Mouse (Mus musculus) intestine, embryonic 16.5 days (tissue): ENCODE measurements around the gene Nkain4. TPM values are rescaled to one million over a fixed set of nuclear protein-coding genes. Genes with fewer than 3 reads are reported as not detected.

ENCODE experiments used
- ATAC-seq: fragments of 200-750 bp; cut with Nextera tagmentation; 2 replicates; pipeline ENCODE4 v1.8.0; 2017; ENCODE audit warnings: moderate TSS enrichment, moderate library complexity
- H3K27ac ChIP-seq: fragments of 300-500 bp; sonication (generic); 2 replicates; pipeline ENCODE4 v1.5.1; 2014; ENCODE audit warnings: mild to moderate bottlenecking, low read length
- H3K27me3 ChIP-seq: fragments of 300-500 bp; sonication (generic); replicated peaks from 2 replicates; pipeline ENCODE4 v1.6.1; 2014; ENCODE audit warnings: low read length, control low read depth, mixed read lengths; ENCODE audit not compliant: control insufficient read depth, insufficient read depth
- H3K36me3 ChIP-seq: fragments of 300-500 bp; sonication (generic); 2 replicates; pipeline ENCODE4 v1.6.1; 2014; ENCODE audit warnings: low read length, control low read depth; ENCODE audit not compliant: control insufficient read depth, insufficient read depth
- H3K4me1 ChIP-seq: fragments of 300-500 bp; sonication (generic); 2 replicates; pipeline ENCODE4 v1.6.1; 2014; ENCODE audit warnings: low read length, control low read depth, mixed read lengths; ENCODE audit not compliant: control insufficient read depth, insufficient read depth
- H3K4me2 ChIP-seq: fragments of 300-500 bp; sonication (generic); 2 replicates; pipeline ENCODE4 v1.6.1; 2014; ENCODE audit warnings: low read depth, low read length, control low read depth
- H3K4me3 ChIP-seq: fragments of 300-500 bp; sonication (generic); 2 replicates; pipeline ENCODE4 v1.5.1; 2014; ENCODE audit warnings: mild to moderate bottlenecking, low read length
- H3K9ac ChIP-seq: fragments of 300-500 bp; sonication (generic); 2 replicates; pipeline ENCODE4 v1.6.1; 2014; ENCODE audit warnings: low read depth, low read length
- H3K9me3 ChIP-seq: fragments of 300-500 bp; sonication (generic); 2 replicates; pipeline ENCODE4 v1.6.1; 2016; ENCODE audit warnings: low read length, control low read depth; ENCODE audit not compliant: control insufficient read depth
- WGBS: fragments of 180-500 bp; shearing (Covaris S2); extraction: QIAGEN DNeasy Blood & Tissue Kit; methylation state at CpG from one replicate; pipeline ENCODE4 v1.1.7; 2014; 5-methylcytosine and 5-hydroxymethylcytosine counted together
- polyA plus RNA-seq: library from polyadenylated mRNA; unstranded; fragments of >200 nt; fragmentation: Nextera tagmentation; extraction: Ambion mirVana; gene quantifications from 2 replicates; pipeline ENCODE4 v1.2.1, GENCODE M21; 2015

Gene Nkain4
- polyA plus RNA-seq, 1 experiment from 2014 or later: 32.5 TPM

DNA sequence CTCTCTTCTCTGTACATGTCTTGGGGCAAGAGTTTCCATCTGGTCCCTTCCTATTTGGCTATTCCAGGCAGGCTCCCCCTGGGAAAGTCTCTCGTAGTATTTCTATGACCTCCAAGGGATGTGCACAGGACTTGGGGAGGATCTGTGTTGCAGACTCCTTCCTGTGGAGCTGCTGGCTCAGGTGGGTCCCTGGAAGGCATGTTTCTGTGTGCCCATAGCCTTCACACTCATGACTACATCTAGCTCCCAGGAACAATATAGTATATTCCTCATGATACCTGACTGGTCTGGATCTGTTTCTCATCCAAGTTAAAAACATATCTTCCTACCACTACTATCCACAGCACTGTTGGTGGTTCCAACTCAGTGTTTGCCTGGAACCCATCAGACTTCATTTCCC lies 32.5 kb upstream of the Nkain4 start:
- 73% methylated on average over 1 of the region's 1 CpGs for WGBS
- ATAC-seq: no peak
- H3K9ac ChIP-seq: no peak overlapping the region

GRCm38 (mm10) chr2:180986449-180986848 lies 31.9 kb upstream of the Nkain4 start, which contains the start of gene Col20a1:
Gene Col20a1 (plus strand): TSS chr2:180986535.
- Histone ChIP-seq H3K36me3 (0 out of 2 replicates have a peak, but pooled peaks cover 4% of the 10 kb centered on the region), H3K27ac (no peak within 1 kb of the TSS), H3K27me3 (no peaks in the 10 kb centered on the region), H3K4me3 (no peak within 1 kb of the TSS), H3K4me1 (no peaks in the 10 kb centered on the region), H3K4me2 (no peak within 1 kb of the TSS), H3K9me3 (no peaks in the 10 kb centered on the region), H3K9ac (no peak within 1 kb of the TSS)
- ATAC-seq: no peak
- 59% methylated on average over 2 of the region's 2 CpGs for WGBS

More for the DNA sequence above, 32.5 kb upstream of the Nkain4 start:
- Histone ChIP-seq H3K36me3 (0 out of 2 replicates have a peak, but pooled peaks cover 2% of the 10 kb centered on the region), H3K27me3 (no peaks in the 10 kb centered on the region), H3K4me3 (no peak overlapping the region), H3K4me1 (no peaks in the 10 kb centered on the region), H3K4me2 (no peak overlapping the region), H3K9me3 (no peaks in the 10 kb centered on the region), H3K27ac (no peak overlapping the region)

- Histone ChIP-seq H3K9ac (no peak overlapping the region), H3K9me3 (no peaks in the 10 kb centered on the region), H3K36me3 (peaks cover 5% of the 10 kb centered on the region; the same call in 1 of the 2 replicates), H3K4me2 (no peak overlapping the region), H3K27ac (no peak overlapping the region), H3K4me1 (no peaks in the 10 kb centered on the region), H3K27me3 (no peaks in the 10 kb centered on the region), H3K4me3 (no peak overlapping the region)
- no peak for ATAC-seq
- 49% methylated on average over 2 of the region's 2 CpGs for WGBS
These were observed 31.1 kb upstream of the Nkain4 start for GRCm38 (mm10) chr2:180985635-180986034.

DNA sequence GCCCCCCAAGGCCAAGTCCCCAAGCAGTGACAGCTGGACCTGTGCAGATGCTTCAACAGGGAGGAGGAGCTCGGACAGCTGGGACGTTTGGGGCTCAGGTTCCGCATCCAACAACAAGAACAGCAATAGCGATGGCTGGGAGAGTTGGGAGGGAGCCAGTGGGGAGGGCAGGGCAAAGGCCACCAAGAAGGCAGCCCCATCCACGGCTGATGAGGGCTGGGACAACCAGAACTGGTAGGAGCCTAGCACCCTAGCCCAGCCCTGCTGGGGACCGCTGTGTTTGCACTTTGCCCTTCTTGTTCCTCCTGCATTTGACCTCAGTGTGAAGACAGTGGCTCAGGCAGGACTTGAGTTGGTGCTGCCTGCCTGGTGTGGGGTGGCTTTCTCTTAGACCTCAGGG lies 26.6 kb upstream of the Nkain4 start:
- Histone ChIP-seq H3K27ac (no peak overlapping the region), H3K27me3 (no peaks in the 10 kb centered on the region), H3K36me3 (peaks cover 35% of the 10 kb centered on the region)

GRCm38 (mm10) chr2:180967010-180967763 lies 12.7 kb upstream of the Nkain4 start, which contains the start of gene Arfgap1:
Gene Arfgap1 (plus strand): TSS chr2:180967225.
- H3K36me3 ChIP-seq: peaks cover 16% of the 10 kb centered on the region
- H3K9ac ChIP-seq: peak within 1 kb of the TSS; percentile 95
- peaks cover 20% of the 10 kb centered on the region for H3K4me1 ChIP-seq
- peak; percentile 84 for ATAC-seq
- peak within 1 kb of the TSS; percentile 95 for H3K4me3 ChIP-seq
- under 1% methylated on average over 57 of the region's 57 CpGs for WGBS
- no peaks in the 10 kb centered on the region for H3K27me3 ChIP-seq
- peak within 1 kb of the TSS; percentile 91 for H3K27ac ChIP-seq
- H3K4me2 ChIP-seq: peak within 1 kb of the TSS; percentile 82
- no peaks in the 10 kb centered on the region for H3K9me3 ChIP-seq

More for the DNA sequence above, 26.6 kb upstream of the Nkain4 start:
- Histone ChIP-seq H3K4me2 (no peak overlapping the region), H3K9ac (no peak overlapping the region), H3K4me1 (no peaks in the 10 kb centered on the region), H3K9me3 (no peaks in the 10 kb centered on the region), H3K4me3 (no peak overlapping the region)
- WGBS: 82% methylated on average over 6 of the region's 6 CpGs
- ATAC-seq: no peak

GRCm38 (mm10) chr2:180966092-180966882 lies 11.8 kb upstream of the Nkain4 start:
- Histone ChIP-seq H3K4me1 (peaks cover 24% of the 10 kb centered on the region), H3K27me3 (no peaks in the 10 kb centered on the region), H3K4me3 (peak overlapping the region; percentile 95), H3K9me3 (no peaks in the 10 kb centered on the region), H3K36me3 (peaks cover 7% of the 10 kb centered on the region; the same call in 1 of the 2 replicates), H3K9ac (peak overlapping the region; percentile 95), H3K4me2 (peak overlapping the region; percentile 82), H3K27ac (peak overlapping the region; percentile 91)
- 10% methylated on average over 14 of the region's 14 CpGs for WGBS
- 0 out of 2 replicates have a peak, but pooled peaks have one; percentile 13 for ATAC-seq

DNA sequence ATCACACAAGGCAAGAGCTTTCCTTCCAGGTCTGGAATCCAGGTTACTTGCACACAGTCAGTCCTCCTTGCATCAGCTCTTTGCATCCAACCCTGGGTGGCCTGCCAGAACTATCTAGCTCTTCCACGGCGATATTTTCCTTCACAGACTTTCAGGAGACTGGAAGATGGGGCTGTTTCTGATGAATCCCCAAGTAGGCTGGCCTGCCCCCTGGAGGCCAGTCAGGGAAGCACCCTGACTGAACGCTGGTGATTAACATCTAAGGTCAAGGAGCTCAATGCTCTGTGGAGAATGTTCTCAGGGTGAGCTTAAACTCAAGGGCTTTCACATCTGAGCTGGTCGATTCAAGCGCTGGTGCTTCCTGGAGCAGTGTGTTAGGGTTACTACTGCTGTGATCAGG lies 9.5 kb upstream of the Nkain4 start:
- Histone ChIP-seq H3K9me3 (no peaks in the 10 kb centered on the region), H3K9ac (peak overlapping the region; percentile 32; the same call in 1 of the 2 replicates), H3K36me3 (peaks cover 3% of the 10 kb centered on the region; the same call in 1 of the 2 replicates), H3K4me2 (0 out of 2 replicates have a peak overlapping the region, but pooled peaks have one; percentile 2), H3K4me1 (peaks cover 24% of the 10 kb centered on the region), H3K27me3 (no peaks in the 10 kb centered on the region), H3K27ac (peak overlapping the region; percentile 84), H3K4me3 (no peak overlapping the region)
- 3% methylated on average over 5 of the region's 5 CpGs for WGBS
- 0 out of 2 replicates have a peak, but pooled peaks have one; percentile 1 for ATAC-seq

DNA sequence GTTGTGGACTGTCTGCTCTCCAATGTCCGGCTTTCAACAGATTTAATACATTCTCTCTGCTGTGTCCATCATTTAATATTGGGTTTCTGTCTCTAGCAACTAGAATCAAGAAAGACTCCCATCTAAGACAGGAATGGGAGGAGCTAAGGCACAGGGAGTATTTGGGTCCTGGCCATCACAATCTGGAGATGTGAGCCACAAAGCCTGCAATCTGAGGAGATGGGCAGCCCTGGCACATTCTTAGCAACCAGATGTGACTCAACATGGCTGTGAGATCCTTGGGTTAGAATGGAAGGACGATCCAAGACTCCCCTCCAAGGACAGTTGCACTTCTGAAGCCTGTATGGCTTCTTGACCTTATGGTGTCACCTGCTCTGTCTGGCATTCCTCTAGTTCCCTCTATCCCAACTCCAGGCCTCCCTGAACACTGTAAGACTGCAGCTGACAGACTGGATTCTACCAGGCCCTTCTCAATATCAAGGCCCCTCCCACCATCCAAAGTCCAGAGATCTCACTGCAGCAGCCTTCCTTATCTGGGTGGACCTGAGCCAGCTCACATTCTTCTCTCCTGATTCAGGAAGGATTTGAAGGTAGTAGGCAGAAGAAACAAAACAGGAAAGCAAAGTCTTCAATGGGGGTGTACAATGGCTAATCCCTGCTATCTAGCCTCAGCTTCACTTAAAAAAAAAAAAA lies 8.3 kb upstream of the Nkain4 start:
- Histone ChIP-seq H3K4me3 (no peak overlapping the region), H3K9me3 (no peaks in the 10 kb centered on the region), H3K27me3 (no peaks in the 10 kb centered on the region), H3K27ac (peak overlapping the region; percentile 84), H3K4me2 (no peak overlapping the region), H3K9ac (no peak overlapping the region), H3K4me1 (peaks cover 21% of the 10 kb centered on the region), H3K36me3 (no peaks in the 10 kb centered on the region)
- WGBS: 63% methylated on average over 2 of the region's 2 CpGs
- peak; percentile 88 for ATAC-seq

- Histone ChIP-seq H3K4me3 (no peak overlapping the region), H3K27me3 (no peaks in the 10 kb centered on the region), H3K9ac (no peak overlapping the region), H3K4me1 (peaks cover 18% of the 10 kb centered on the region), H3K4me2 (no peak overlapping the region), H3K9me3 (no peaks in the 10 kb centered on the region), H3K36me3 (no peaks in the 10 kb centered on the region), H3K27ac (no peak overlapping the region)
- 65% methylated on average over 3 of the region's 3 CpGs for WGBS
- no peak for ATAC-seq
These were observed 5.7 kb upstream of the Nkain4 start for GRCm38 (mm10) chr2:180960187-180960586.
